Comparison of ENCODE assay signal across 10 mouse cellular contexts in the genomic region with DNA sequence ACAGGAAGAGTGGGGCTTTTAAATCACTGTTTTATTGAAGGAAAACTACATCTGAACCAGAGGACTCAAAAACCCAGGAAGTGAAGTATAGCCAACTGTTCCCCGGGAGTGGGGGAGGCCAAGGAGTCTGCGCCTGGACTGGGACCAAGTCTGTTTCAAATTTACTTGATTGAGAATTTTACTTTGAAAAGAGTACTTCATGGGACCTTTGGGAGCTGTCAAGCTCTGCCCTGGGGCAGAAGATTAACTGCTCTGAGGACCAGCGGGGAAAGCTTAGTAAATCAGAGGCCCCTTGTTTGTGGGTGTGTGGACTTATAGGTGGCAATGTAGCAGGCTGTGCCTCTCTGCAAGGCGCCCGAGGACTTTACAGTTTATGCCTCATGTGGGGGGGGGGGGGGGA. TPM values are rescaled to one million over a fixed set of nuclear protein-coding genes. Genes with fewer than 3 reads are reported as not detected.
A peak's percentile ranks its signal among the peaks of the same experiment; 100 is the strongest.
DNase-seq lines count a peak whose midpoint lies in the region; ATAC-seq lines count a peak whose summit lies in the region.
"Had no signal": no experiment of that assay in that cellular context is flagged by ENCODE, and none has a peak within 500 bp of the region (broad histone marks: within the 10 kb centered on the region; RNA-seq: fewer than 3 reads in every experiment).

No protein-coding gene starts in this region.

- no peak overlapping the region for H3K27ac ChIP-seq in hindbrain, embryonic 13.5 days
- H3K27ac ChIP-seq in limb, embryonic 12.5 days = peak overlapping the region; percentile 78
- H3K27ac ChIP-seq: heart, embryonic 15.5 days; midbrain, embryonic 12.5 days had no signal

- no peaks in the 10 kb centered on the region for H3K36me3 ChIP-seq in hindbrain, embryonic 13.5 days
- H3K36me3 ChIP-seq in limb, embryonic 12.5 days = no peaks in the 10 kb centered on the region
- H3K36me3 ChIP-seq: heart, embryonic 15.5 days; midbrain, embryonic 12.5 days had no signal

- 28% methylated on average over 5 of the region's 5 CpGs for WGBS in hindbrain, embryonic 13.5 days
- 4% methylated on average over 5 of the region's 5 CpGs for WGBS in limb, embryonic 12.5 days

- peak; percentile 83 for ATAC-seq in hindbrain, embryonic 13.5 days (ENCODE audit: low FRiP score)
- peak; percentile 88 for ATAC-seq in limb, embryonic 12.5 days (ENCODE audit: insufficient number of reproducible peaks, insufficient read depth, low FRiP score, low TSS enrichment, low read depth)
- ATAC-seq in CD4-positive, CD25-positive, alpha-beta regulatory T cell, adult 4 months = no peak

- peaks cover 9% of the 10 kb centered on the region; the same call in 1 of the 2 replicates for H3K4me1 ChIP-seq in hindbrain, embryonic 13.5 days (replicated peaks)
- H3K4me1 ChIP-seq in limb, embryonic 12.5 days (replicated peaks) = peaks cover 32% of the 10 kb centered on the region

- no peaks in the 10 kb centered on the region for H3K9me3 ChIP-seq in hindbrain, embryonic 13.5 days
- H3K9me3 ChIP-seq in limb, embryonic 12.5 days = peaks cover 12% of the 10 kb centered on the region
- H3K9me3 ChIP-seq: midbrain, embryonic 12.5 days had no signal

- H3K4me2 ChIP-seq in hindbrain, embryonic 13.5 days = no peak overlapping the region
- H3K4me2 ChIP-seq in limb, embryonic 12.5 days = peak overlapping the region; percentile 28
- H3K4me2 ChIP-seq: heart, embryonic 15.5 days; midbrain, embryonic 12.5 days had no signal

- no peak overlapping the region for H3K9ac ChIP-seq in hindbrain, embryonic 13.5 days
- H3K9ac ChIP-seq in limb, embryonic 12.5 days (replicated peaks) = no peak overlapping the region
- H3K9ac ChIP-seq: heart, embryonic 15.5 days; midbrain, embryonic 12.5 days had no signal

- peak; percentile 20 for DNase-seq in adrenal gland, postnatal 10 days
- no peak for DNase-seq in adrenal gland, adult 18-20 months (ENCODE audit: low spot score in 2 of 2)
- DNase-seq in embryo, embryonic 10 days (ENCODE audit: low spot score) = peak; percentile 69
- DNase-seq in lung, postnatal 14 days = no peak
- DNase-seq in thymus, postnatal 36 days = no peak

- H3K4me3 ChIP-seq in hindbrain, embryonic 13.5 days = no peak overlapping the region
- H3K4me3 ChIP-seq in limb, embryonic 12.5 days (replicated peaks) = no peak overlapping the region
- H3K4me3 ChIP-seq: heart, embryonic 15.5 days; midbrain, embryonic 12.5 days had no signal

- no peaks in the 10 kb centered on the region for H3K27me3 ChIP-seq in hindbrain, embryonic 13.5 days
- H3K27me3 ChIP-seq in limb, embryonic 12.5 days = peaks cover 3% of the 10 kb centered on the region
- H3K27me3 ChIP-seq: heart, embryonic 15.5 days; midbrain, embryonic 12.5 days had no signal

RNA-seq across cellular contexts. Expression of gene Tanc1, which starts 49.1 kb away (rescaled TPM):
- 10 to 100 TPM; 18.9 to 31.4 TPM for total RNA-seq in adrenal gland, postnatal 10 days (2021)
- 10 to 100 TPM; 15.2 to 15.7 TPM for total RNA-seq in adrenal gland, adult 18-20 months (2021)
- polyA plus RNA-seq in hindbrain, embryonic 13.5 days (2015; fragmentation: Nextera tagmentation; extraction: Ambion mirVana) = 7.1 and 8.9 TPM in 2 replicates
- 60.7 and 70.6 TPM in 2 replicates for polyA plus RNA-seq in limb, embryonic 12.5 days (2016; fragmentation: Nextera tagmentation; extraction: Ambion mirVana)
- 10 to 100 TPM; 13.7 to 15.2 TPM for polyA plus RNA-seq in CD4-positive, CD25-positive, alpha-beta regulatory T cell, adult 4 months (2017; shearing (Covaris generic))

Comparison
In these comparisons a context has a peak if more than half of its experiments do, and no peak if none do; other contexts are left out.
1. DNase-seq: peak in adrenal gland, postnatal 10 days (single experiment) and embryo, embryonic 10 days (single experiment); none in adrenal gland, adult 18-20 months (0 of 2), lung, postnatal 14 days (single experiment) and thymus, postnatal 36 days (0 of 2).